Mouse (Mus musculus): ENCODE results near the gene Adgrv1.
A peak's percentile ranks its signal among the peaks of the same experiment; 100 is the strongest.

Gene Adgrv1

GRCm38 (mm10) chr13:81424002-81424401 lies 209.0 kb downstream of the Adgrv1 start:
- no peak for DNase-seq (ENCODE audit: low spot score)

- DNase-seq (ENCODE audit: low spot score): no peak
Measured at GRCm38 (mm10) chr13:81407881-81408460, 225.0 kb downstream of the Adgrv1 start.

GRCm38 (mm10) chr13:81402826-81403225 lies 230.1 kb downstream of the Adgrv1 start:
- DNase-seq (ENCODE audit: low spot score): no peak

GRCm38 (mm10) chr13:81402191-81402590 lies 230.8 kb downstream of the Adgrv1 start:
- no peak for DNase-seq (ENCODE audit: low spot score)

- no peak for DNase-seq (ENCODE audit: low spot score)
Measured at GRCm38 (mm10) chr13:81401742-81402141, 231.2 kb downstream of the Adgrv1 start.

GRCm38 (mm10) chr13:81385597-81386362 lies 247.2 kb downstream of the Adgrv1 start:
- DNase-seq (ENCODE audit: low spot score): no peak

- DNase-seq (ENCODE audit: low spot score): no peak
Measured at GRCm38 (mm10) chr13:81381835-81382234, 251.1 kb downstream of the Adgrv1 start.

GRCm38 (mm10) chr13:81370801-81371456 lies 262.0 kb downstream of the Adgrv1 start:
- no peak for DNase-seq (ENCODE audit: low spot score)

- DNase-seq (ENCODE audit: low spot score): no peak
Measured at GRCm38 (mm10) chr13:81370196-81370595, 262.8 kb downstream of the Adgrv1 start.

- DNase-seq (ENCODE audit: low spot score): no peak
Measured at GRCm38 (mm10) chr13:81369564-81369963, 263.4 kb downstream of the Adgrv1 start.

- no peak for DNase-seq (ENCODE audit: low spot score)
Measured at GRCm38 (mm10) chr13:81368987-81369386, 264.0 kb downstream of the Adgrv1 start.

- no peak for DNase-seq (ENCODE audit: low spot score)
Measured at GRCm38 (mm10) chr13:81367681-81368376, 265.1 kb downstream of the Adgrv1 start.

GRCm38 (mm10) chr13:81360338-81360737 lies 272.6 kb downstream of the Adgrv1 start:
- DNase-seq (ENCODE audit: low spot score): no peak

- peak; percentile 3 for DNase-seq (ENCODE audit: low spot score)
Measured at GRCm38 (mm10) chr13:81358766-81359165, 274.2 kb downstream of the Adgrv1 start.

GRCm38 (mm10) chr13:81358365-81358764 lies 274.6 kb downstream of the Adgrv1 start:
- no peak for DNase-seq (ENCODE audit: low spot score)

- no peak for DNase-seq (ENCODE audit: low spot score)
Measured at GRCm38 (mm10) chr13:81357215-81357614, 275.7 kb downstream of the Adgrv1 start.

GRCm38 (mm10) chr13:81354587-81354986 lies 278.4 kb downstream of the Adgrv1 start:
- DNase-seq (ENCODE audit: low spot score): no peak

- DNase-seq (ENCODE audit: low spot score): no peak
Measured at GRCm38 (mm10) chr13:81352296-81352695, 280.7 kb downstream of the Adgrv1 start.

GRCm38 (mm10) chr13:81351462-81352155 lies 281.3 kb downstream of the Adgrv1 start:
- DNase-seq (ENCODE audit: low spot score): no peak

GRCm38 (mm10) chr13:81347261-81347980 lies 285.5 kb downstream of the Adgrv1 start:
- no peak for DNase-seq (ENCODE audit: low spot score)

GRCm38 (mm10) chr13:81342987-81343596 lies 289.9 kb downstream of the Adgrv1 start:
- DNase-seq (ENCODE audit: low spot score): no peak
